Mouse (Mus musculus): Measurements from ENCODE around the gene Setd1b. TPM values are rescaled to one million over a fixed set of nuclear protein-coding genes. Genes with fewer than 3 reads are reported as not detected.

The Setd1b gene
- polyA plus RNA-seq, 2 experiments: 2.7 to 3.3 TPM

GRCm38 (mm10) chr5:123136361-123137043 is 5.5 kb upstream of the Setd1b start:
- ATAC-seq (ENCODE audit: insufficient read depth) (peak; percentile 63), DNase-seq (ENCODE audit: low read depth in 3 of 3, low spot score in 3 of 3) (peak; percentile 81 to 83 (median 81))
- TF ChIP-seq EP300 (IDR thresholded peaks at IDR 0.05; ENCODE audit: low read depth) (peak; percentile 62), CTCF (IDR thresholded peaks at IDR 0.05; ENCODE audit: low read depth) (no peak)
- Histone ChIP-seq H3K4me3 (ENCODE audit: insufficient read depth in 1 of 2, low read depth in 2 of 2, low read length in 2 of 2) (peak overlapping the region; percentile 74 to 79), H3K9me3 (ENCODE audit: control insufficient read depth, low read length) (no peaks in the 10 kb centered on the region), H3K36me3 (replicated peaks; ENCODE audit: control insufficient read depth, insufficient read depth, low read depth) (peaks cover 14% of the 10 kb centered on the region), H3K9ac (replicated peaks) (peak overlapping the region; percentile 99), H3K27me3 (ENCODE audit: control insufficient read depth, insufficient read depth, low read length) (no peaks in the 10 kb centered on the region), H3K4me1 (replicated peaks; ENCODE audit: control insufficient read depth in 2 of 2, insufficient read depth in 2 of 2, low read length in 1 of 2) (peaks cover 41 to 50% of the 10 kb centered on the region in 2 experiments), H3K27ac (peak overlapping the region; percentile 98), H3K4me2 (ENCODE audit: low read depth) (peak overlapping the region; percentile 100)
- WGBS (ENCODE audit: insufficient replicate concordance): 1% methylated on average over 13 of the region's 13 CpGs

- 2% methylated on average over 20 of the region's 20 CpGs for WGBS (ENCODE audit: insufficient replicate concordance)
These were observed 4.7 kb upstream of the Setd1b start for GRCm38 (mm10) chr5:123137044-123137909.

DNA sequence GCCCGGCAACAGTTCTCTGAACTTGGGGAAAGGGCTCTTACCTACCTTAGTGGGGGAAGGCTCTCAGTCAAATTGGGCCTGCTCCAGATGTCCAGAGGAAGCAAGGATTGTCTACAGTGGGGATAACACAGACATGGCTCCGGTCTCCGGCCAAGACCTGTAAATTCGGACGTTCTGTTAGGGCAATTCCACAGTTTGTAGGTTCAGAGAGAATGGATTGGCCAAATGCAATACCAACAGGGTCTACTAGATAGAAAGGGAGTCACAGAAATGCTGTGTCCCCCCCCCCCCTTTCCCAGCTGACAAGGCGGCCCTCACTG is 4.1 kb upstream of the Setd1b start:
- Histone ChIP-seq H3K9me3 (ENCODE audit: control insufficient read depth, low read length) (no peaks in the 10 kb centered on the region), H3K9ac (replicated peaks) (peak overlapping the region; percentile 99), H3K4me3 (ENCODE audit: insufficient read depth in 1 of 2, low read depth in 2 of 2, low read length in 2 of 2) (peak overlapping the region; percentile 74 to 79), H3K36me3 (replicated peaks; ENCODE audit: control insufficient read depth, insufficient read depth, low read depth) (peaks cover 14% of the 10 kb centered on the region), H3K4me1 (replicated peaks; ENCODE audit: control insufficient read depth in 2 of 2, insufficient read depth in 2 of 2, low read length in 1 of 2) (peaks cover 32 to 40% of the 10 kb centered on the region in 2 experiments), H3K4me2 (ENCODE audit: low read depth) (peak overlapping the region; percentile 100), H3K27me3 (ENCODE audit: control insufficient read depth, insufficient read depth, low read length) (no peaks in the 10 kb centered on the region), H3K27ac (peak overlapping the region; percentile 98)
- DNase-seq (ENCODE audit: low read depth in 3 of 3, low spot score in 3 of 3): no peak
- no peak for ATAC-seq (ENCODE audit: insufficient read depth)
- 0 out of 2 replicates have a peak, but pooled peaks have one; percentile 2 for TF ChIP-seq EP300 (IDR thresholded peaks at IDR 0.05; ENCODE audit: low read depth)
- no peak for TF ChIP-seq CTCF (IDR thresholded peaks at IDR 0.05; ENCODE audit: low read depth)
- WGBS (ENCODE audit: insufficient replicate concordance): 6% methylated on average over 6 of the region's 6 CpGs

More at GRCm38 (mm10) chr5:123137044-123137909, 4.7 kb upstream of the Setd1b start:
- Histone ChIP-seq H3K36me3 (replicated peaks; ENCODE audit: control insufficient read depth, insufficient read depth, low read depth) (peaks cover 14% of the 10 kb centered on the region), H3K4me3 (ENCODE audit: insufficient read depth in 1 of 2, low read depth in 2 of 2, low read length in 2 of 2) (peak overlapping the region; percentile 74 to 79), H3K9ac (replicated peaks) (peak overlapping the region; percentile 99), H3K9me3 (ENCODE audit: control insufficient read depth, low read length) (no peaks in the 10 kb centered on the region), H3K4me1 (replicated peaks; ENCODE audit: control insufficient read depth in 2 of 2, insufficient read depth in 2 of 2, low read length in 1 of 2) (peaks cover 36 to 44% of the 10 kb centered on the region in 2 experiments), H3K27ac (peak overlapping the region; percentile 98), H3K27me3 (ENCODE audit: control insufficient read depth, insufficient read depth, low read length) (no peaks in the 10 kb centered on the region), H3K4me2 (ENCODE audit: low read depth) (peak overlapping the region; percentile 100)
- peak in 2 of 3 experiments; percentile 68 to 69 for DNase-seq (ENCODE audit: low read depth in 3 of 3, low spot score in 3 of 3)
- peak; percentile 16; the same call in 1 of the 2 replicates for ATAC-seq (ENCODE audit: insufficient read depth)
- TF ChIP-seq CTCF (IDR thresholded peaks at IDR 0.05; ENCODE audit: low read depth) (no peak), EP300 (IDR thresholded peaks at IDR 0.05; ENCODE audit: low read depth) (0 out of 2 replicates have a peak, but pooled peaks have one; percentile 17)

DNA sequence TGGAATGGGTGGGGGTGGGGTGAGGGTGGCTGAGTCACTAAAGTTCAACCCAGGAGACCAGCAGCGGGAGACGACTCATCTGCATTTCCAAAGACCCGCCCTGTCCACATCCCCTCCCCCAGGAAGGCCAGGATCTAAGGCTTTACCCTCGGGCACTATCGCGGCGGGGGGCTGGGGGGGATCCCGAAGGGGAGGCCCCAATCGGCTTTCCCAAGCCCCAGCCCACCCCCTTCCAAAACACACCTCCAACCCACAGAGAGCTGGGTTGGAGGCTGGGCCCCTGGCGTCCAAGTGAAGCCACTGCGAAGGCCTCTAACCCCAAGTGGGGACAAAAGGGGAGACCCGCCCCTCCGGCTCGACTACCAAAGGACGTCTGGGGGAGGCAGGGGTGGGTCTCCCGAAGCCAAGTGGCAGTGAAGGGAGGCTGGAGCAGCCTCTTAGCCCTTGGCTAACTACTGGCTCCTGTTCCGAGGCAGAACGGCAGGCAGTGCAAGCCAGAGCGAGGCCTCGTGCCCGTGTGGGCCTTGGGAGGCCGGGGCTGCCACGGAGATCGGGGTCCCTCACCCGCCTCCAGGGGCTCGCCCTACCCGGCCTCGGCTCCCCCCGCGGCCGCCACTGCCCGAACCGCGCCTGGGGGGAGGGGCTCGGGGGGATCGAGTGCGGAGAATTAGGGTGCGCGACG is 3.6 kb upstream of the Setd1b start:
- H3K9me3 ChIP-seq (ENCODE audit: control insufficient read depth, low read length): no peaks in the 10 kb centered on the region
- H3K4me3 ChIP-seq (ENCODE audit: insufficient read depth in 1 of 2, low read depth in 2 of 2, low read length in 2 of 2): peak overlapping the region; percentile 74 to 79
- peak; percentile 45 for ATAC-seq (ENCODE audit: insufficient read depth)
- no peak for TF ChIP-seq EP300 (IDR thresholded peaks at IDR 0.05; ENCODE audit: low read depth)
- peak; percentile 48 for TF ChIP-seq CTCF (IDR thresholded peaks at IDR 0.05; ENCODE audit: low read depth)
- peak overlapping the region; percentile 100 for H3K4me2 ChIP-seq (ENCODE audit: low read depth)
- WGBS (ENCODE audit: insufficient replicate concordance): 1% methylated on average over 40 of the region's 40 CpGs
- peak overlapping the region; percentile 99 for H3K9ac ChIP-seq (replicated peaks)
- H3K27ac ChIP-seq: peak overlapping the region; percentile 98
- peak in 1 of 3 experiments; percentile 62 for DNase-seq (ENCODE audit: low read depth in 3 of 3, low spot score in 3 of 3)
- peaks cover 14% of the 10 kb centered on the region for H3K36me3 ChIP-seq (replicated peaks; ENCODE audit: control insufficient read depth, insufficient read depth, low read depth)
- H3K4me1 ChIP-seq (replicated peaks; ENCODE audit: control insufficient read depth in 2 of 2, insufficient read depth in 2 of 2, low read length in 1 of 2): peaks cover 28 to 36% of the 10 kb centered on the region in 2 experiments
- H3K27me3 ChIP-seq (ENCODE audit: control insufficient read depth, insufficient read depth, low read length): no peaks in the 10 kb centered on the region

All from liver, embryonic 14.5 days (tissue).